Mouse (Mus musculus) yolk sac, embryonic 10.5 days (tissue): Measurements from ENCODE around the gene Mia3.
"Not testable (repeated sequence)": the region's sequence is repeated elsewhere in the genome, so short reads cannot be mapped to it uniquely, and the experiment has no call there.

Experiments used
- DNase-seq: peaks from one replicate; pipeline ENCODE4 v3.0.0-alpha.2; 2017; ENCODE audit warnings: low spot score

Gene Mia3

GRCm38 (mm10) chr1:183369427-183370014 is at the start of gene Mia3:
Mia3 (minus strand) TSS chr1:183369553.
- peak; percentile 93 for DNase-seq

GRCm38 (mm10) chr1:183417873-183418272 is 48.5 kb upstream of the Mia3 start, which contains the start of gene Hhipl2:
Hhipl2 (plus strand) TSS chr1:183418215.
- no peak for DNase-seq

- DNase-seq = no peak
These were observed 44.9 kb upstream of the Mia3 start for GRCm38 (mm10) chr1:183414081-183414727.

- no peak for DNase-seq
These were observed 34.0 kb upstream of the Mia3 start for GRCm38 (mm10) chr1:183403396-183403795.

- DNase-seq = peak; percentile 95
These were observed 19.4 kb upstream of the Mia3 start, which contains the start of gene Taf1a for GRCm38 (mm10) chr1:183388426-183389406. Taf1a (plus strand) TSS chr1:183388981.

- DNase-seq = not testable (repeated sequence)
These were observed 18.1 kb upstream of the Mia3 start for GRCm38 (mm10) chr1:183387421-183387820.

- no peak for DNase-seq
These were observed 13.3 kb upstream of the Mia3 start for GRCm38 (mm10) chr1:183382621-183383020.

- no peak for DNase-seq
These were observed 12.5 kb upstream of the Mia3 start for GRCm38 (mm10) chr1:183381816-183382215.

- not testable (repeated sequence) for DNase-seq
These were observed 10.0 kb upstream of the Mia3 start for GRCm38 (mm10) chr1:183379376-183379775.

GRCm38 (mm10) chr1:183378321-183378941 is 9.1 kb upstream of the Mia3 start:
- DNase-seq = no peak

GRCm38 (mm10) chr1:183377045-183377444 is 7.7 kb upstream of the Mia3 start:
- no peak for DNase-seq

GRCm38 (mm10) chr1:183374728-183375127 is 5.4 kb upstream of the Mia3 start:
- DNase-seq = no peak

- DNase-seq = peak; percentile 9
These were observed 552 bp downstream of the Mia3 start for GRCm38 (mm10) chr1:183368601-183369400.

GRCm38 (mm10) chr1:183366361-183366760 is 3.0 kb downstream of the Mia3 start:
- DNase-seq = no peak

- no peak for DNase-seq
These were observed 5.8 kb downstream of the Mia3 start for GRCm38 (mm10) chr1:183363577-183363867.

GRCm38 (mm10) chr1:183362729-183363576 is 6.4 kb downstream of the Mia3 start:
- DNase-seq = no peak

GRCm38 (mm10) chr1:183362301-183362700 is 7.1 kb downstream of the Mia3 start:
- no peak for DNase-seq

- no peak for DNase-seq
These were observed 10.5 kb downstream of the Mia3 start for GRCm38 (mm10) chr1:183358901-183359300.

- peak; percentile 48 for DNase-seq
These were observed 19.5 kb downstream of the Mia3 start for GRCm38 (mm10) chr1:183349840-183350239.

GRCm38 (mm10) chr1:183345817-183346195 is 23.5 kb downstream of the Mia3 start:
- no peak for DNase-seq
